Mouse (Mus musculus) brain, embryonic 18.5 days (tissue): ENCODE data around the gene Mrps2.
"Not testable (repeated sequence)": the region's sequence is repeated elsewhere in the genome, so short reads cannot be mapped to it uniquely, and the experiment has no call there.

Source experiments
- DNase-seq: peaks from one replicate; pipeline ENCODE4 v3.0.0-alpha.2; 2012; ENCODE audit warnings: low read depth, low spot score

The Mrps2 gene

GRCm38 (mm10) chr2:28472011-28472410, 4.1 kb downstream of the Mrps2 start:
- DNase-seq = not testable (repeated sequence)

GRCm38 (mm10) chr2:28477993-28478392, 10.1 kb downstream of the Mrps2 start:
- not testable (repeated sequence) for DNase-seq

DNA sequence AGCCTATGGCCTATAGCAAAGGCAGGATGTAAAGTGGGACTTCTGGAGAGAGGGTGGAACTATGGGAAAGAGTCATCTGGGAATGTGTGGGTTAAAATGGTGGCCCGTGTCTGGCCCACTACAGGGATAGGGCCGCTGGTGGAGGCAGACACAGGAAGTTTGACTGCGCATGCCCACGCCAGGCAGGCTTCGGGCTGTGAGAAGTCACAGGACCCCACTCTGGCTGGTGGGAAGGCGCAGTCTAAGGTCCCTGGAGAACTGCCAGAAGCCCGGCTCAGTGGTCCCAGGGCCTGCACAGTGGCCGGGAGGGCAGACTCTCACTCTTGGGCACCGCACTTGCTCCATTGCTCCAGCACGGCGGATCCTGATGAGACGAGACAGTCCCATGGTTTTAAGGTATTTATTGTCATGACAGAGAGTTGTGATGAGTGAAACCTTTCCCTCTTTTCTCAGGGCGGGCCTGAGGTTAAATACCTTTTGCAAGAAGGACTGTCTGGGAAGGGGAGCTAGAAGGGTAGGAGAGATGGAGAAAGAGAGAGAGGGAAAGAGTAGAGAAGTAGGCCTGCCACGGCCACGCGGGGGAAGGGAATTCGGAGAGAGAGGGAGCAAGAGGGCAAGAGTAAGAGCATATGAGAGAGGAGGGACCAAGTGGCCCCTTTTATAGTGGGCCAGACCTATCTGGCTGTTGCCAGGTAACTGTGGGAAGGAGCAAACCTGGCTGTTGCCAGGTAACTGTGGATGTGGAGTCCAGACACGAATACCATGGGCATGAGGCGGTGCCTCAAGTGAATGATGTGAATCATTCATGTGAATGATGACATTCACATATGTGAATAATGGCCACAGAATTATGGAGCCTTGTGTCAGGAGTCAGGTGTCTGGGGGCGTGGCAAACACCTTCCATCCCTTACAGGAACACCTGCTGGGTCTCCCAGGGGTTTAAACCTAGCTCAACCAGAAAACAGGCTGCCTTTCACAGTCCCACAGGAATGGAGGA, 11.6 kb downstream of the Mrps2 start:
- no peak for DNase-seq

- DNase-seq = no peak
These were observed 16.0 kb downstream of the Mrps2 start for GRCm38 (mm10) chr2:28483861-28484260.

DNA sequence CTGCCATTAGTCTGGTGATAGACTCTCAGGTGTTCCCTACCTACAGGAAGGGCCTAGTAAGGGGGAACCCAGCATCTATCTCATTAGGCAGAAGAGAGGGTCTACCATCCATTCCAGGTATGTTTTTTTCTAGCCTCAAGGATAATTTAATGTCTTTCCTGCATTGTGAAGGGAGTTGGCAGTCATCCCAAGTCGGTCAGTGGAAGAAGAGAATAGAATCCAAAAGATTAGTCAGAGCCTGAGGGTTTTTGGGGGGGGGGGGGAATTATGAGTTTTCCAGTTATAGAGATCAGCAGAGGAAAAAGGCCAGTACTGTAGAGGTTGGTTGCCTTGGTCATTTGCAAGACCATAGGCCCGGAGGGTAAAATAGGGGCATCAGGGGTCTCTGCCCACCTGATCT, 26.7 kb downstream of the Mrps2 start:
- no peak for DNase-seq

DNA sequence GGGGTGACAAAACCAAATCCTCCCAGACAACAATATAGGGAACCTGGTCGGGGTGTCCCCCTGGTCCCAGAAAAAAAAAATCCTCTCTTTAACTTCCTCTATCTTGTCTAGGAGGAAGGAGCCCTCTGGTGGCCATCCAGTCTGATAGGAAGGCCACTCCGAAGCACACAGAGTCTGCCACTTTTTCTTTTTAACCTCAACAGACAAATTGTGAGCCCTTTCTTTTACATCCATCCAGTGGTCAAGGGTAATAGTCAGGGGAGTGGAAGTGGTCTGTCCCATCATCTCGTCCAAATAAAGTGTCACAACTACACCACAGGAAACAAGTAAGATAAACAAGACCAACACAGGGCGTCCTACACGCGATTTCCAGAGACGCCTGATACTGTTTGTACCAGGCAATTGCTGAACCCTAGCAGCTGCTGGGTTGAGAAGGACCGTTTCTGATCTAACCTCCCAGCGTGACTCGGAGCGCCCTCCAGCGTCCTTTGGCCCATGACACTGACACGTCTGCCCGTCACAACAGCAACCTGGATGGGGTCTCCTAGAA, 27.4 kb downstream of the Mrps2 start:
- DNase-seq = no peak

GRCm38 (mm10) chr2:28495801-28496595, 28.1 kb downstream of the Mrps2 start:
- DNase-seq = no peak

- DNase-seq = no peak
These were observed 28.8 kb downstream of the Mrps2 start, which contains the start of gene Gbgt1 for GRCm38 (mm10) chr2:28496671-28497070. TSS of gene Gbgt1 (plus strand) at chr2:28496891.

DNA sequence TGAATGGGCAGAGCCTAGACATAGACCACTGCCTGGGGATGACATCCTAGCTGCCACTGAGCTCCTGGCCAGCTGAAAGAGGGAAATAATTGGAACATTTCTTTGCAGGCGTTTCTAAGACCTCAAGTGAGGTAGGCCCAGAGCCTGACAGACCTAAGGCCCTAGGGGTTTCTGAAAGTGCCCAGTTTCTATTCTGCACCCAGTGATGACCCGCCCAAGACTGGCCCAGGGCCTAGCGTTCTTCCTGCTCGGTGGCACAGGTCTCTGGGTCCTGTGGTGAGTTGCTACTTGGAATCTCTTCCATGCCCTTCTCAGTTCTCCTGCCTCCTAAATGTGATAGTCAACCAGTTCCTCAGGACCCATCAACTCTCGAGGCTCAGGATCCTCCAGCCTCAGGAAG, 29.7 kb downstream of the Mrps2 start:
- DNase-seq = no peak

GRCm38 (mm10) chr2:28498431-28498830, 30.6 kb downstream of the Mrps2 start:
- no peak for DNase-seq

GRCm38 (mm10) chr2:28502987-28503386, 35.1 kb downstream of the Mrps2 start:
- DNase-seq = no peak

GRCm38 (mm10) chr2:28504676-28505075, 36.8 kb downstream of the Mrps2 start:
- DNase-seq = no peak

DNA sequence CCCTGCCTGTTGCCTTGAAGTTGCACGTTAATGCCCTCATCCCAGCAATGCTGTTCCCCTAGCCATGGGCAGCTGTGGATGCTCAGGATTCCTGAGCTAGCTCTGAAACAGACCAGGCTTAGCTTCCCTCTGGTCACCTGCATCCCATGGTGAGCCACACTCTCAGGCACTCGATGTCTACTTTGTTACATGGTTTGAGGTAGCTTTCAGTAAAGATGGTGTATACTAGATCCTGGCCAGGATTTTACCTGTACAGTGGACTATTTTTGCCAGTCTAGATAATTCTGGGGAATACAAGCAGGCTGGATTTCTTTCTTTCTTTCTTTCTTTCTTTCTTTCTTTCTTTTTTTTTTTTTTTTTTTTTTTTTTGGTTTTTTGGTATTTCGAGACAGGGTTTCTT, 37.9 kb downstream of the Mrps2 start, which contains the start of gene Gm10134:
Gm10134 (plus strand) TSS at position 301 of the 400 bp plus-strand sequence.
- no peak for DNase-seq

DNA sequence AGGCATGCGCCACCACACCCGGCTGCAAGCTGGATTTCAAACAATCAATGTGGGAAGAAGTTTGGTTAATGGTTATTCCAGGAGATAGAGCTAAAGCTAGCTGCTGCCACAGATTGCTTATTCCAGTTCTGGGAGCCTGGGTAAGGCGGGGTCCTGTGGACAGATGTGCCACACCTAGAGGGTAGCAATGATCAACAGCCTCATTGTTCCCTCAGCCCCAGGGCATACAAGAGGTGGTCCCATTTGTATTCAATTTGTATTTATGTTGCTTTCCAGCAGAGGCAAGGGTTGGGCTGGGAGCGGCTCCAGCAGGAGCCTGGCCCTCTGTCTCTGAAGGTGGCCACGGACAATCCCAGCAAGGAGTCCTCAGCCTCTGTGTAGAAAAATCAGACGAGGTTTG, 38.4 kb downstream of the Mrps2 start:
- DNase-seq = no peak

DNA sequence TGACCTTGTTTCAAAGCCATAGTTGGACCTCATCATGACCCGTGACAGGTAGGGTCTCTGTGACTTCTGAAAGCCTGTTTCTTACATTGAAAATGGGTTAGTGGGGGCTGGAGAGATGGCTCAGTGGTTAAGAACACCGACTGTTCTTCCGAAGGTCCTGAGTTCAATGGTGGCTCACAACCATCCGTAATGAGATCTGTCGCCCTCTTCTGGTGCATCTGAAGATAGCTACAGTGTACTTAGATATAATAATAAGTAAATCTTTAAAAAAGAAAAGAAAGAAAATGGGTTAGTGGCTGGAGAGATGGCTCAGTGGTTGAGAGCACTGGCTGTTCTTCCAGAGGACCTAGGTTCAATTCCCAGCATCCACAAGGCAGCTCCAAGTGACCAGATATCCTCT, 43.7 kb downstream of the Mrps2 start:
- DNase-seq = not testable (repeated sequence)

- DNase-seq = no peak
These were observed 45.0 kb downstream of the Mrps2 start, which contains the start of gene Ralgds for GRCm38 (mm10) chr2:28512798-28513401. TSS of gene Ralgds (plus strand) at chr2:28513125.

GRCm38 (mm10) chr2:28513431-28514370, 45.8 kb downstream of the Mrps2 start:
- DNase-seq = no peak

GRCm38 (mm10) chr2:28514489-28514888, 46.6 kb downstream of the Mrps2 start:
- no peak for DNase-seq

GRCm38 (mm10) chr2:28517206-28517909, 49.5 kb downstream of the Mrps2 start:
- DNase-seq = no peak

DNA sequence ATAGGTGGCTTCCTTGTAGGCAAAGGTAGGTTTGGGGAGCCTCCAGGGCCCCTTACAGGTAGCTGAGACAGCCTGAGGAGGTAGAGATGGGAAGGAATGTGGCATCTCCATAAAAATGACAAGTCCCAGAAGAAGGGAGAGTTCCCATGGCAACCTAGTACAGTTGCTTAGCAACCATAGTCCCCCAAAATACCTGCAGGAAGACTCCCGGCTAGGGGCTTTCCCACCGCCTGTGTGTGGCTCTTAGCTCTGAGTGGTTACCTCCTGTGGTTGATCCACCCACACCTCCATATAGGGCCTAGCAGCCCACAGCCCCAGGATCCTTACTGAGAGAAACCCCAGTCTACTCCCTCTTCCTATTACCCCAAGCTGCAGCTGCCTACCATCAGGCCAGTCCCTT, 50.4 kb downstream of the Mrps2 start:
- no peak for DNase-seq
